Mouse (Mus musculus): ENCODE data around the gene Stx4a.
"Not testable (repeated sequence)": the region's sequence is repeated elsewhere in the genome, so short reads cannot be mapped to it uniquely, and the experiment has no call there.

The Stx4a gene

DNA sequence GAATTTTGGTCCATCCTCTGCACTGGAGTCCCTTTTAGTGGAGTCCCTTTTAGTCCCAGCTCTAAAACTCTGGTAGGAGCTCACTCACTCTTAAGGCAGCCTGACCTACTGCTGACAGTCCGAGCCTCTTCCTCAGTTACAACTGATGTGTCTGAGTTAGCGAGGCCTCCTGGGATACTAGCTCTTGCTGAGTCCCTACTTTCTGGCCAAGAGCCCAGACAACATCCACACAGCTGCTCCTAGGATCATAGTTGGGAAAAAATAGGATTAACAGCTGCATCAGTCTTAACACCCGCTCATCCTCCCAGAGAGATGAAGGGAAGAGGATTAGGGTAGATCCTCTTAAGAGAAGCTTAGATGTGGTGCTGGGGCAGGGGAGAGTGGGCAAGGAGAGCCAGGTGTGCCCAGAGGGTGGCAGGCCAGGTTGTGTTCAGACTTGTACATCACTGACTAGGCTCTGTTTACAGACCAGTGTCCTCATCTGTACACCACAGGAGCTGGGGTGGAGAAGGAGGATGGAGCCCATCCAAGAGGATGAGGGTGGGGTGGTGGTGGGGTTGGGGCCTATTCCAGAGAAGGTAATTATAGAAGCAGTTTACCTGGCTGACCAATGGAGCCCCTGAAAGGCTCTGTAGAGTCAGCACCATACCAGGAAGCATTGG, 45.2 kb downstream of the Stx4a start:
- DNase-seq (ENCODE audit: low read depth) = no peak

DNA sequence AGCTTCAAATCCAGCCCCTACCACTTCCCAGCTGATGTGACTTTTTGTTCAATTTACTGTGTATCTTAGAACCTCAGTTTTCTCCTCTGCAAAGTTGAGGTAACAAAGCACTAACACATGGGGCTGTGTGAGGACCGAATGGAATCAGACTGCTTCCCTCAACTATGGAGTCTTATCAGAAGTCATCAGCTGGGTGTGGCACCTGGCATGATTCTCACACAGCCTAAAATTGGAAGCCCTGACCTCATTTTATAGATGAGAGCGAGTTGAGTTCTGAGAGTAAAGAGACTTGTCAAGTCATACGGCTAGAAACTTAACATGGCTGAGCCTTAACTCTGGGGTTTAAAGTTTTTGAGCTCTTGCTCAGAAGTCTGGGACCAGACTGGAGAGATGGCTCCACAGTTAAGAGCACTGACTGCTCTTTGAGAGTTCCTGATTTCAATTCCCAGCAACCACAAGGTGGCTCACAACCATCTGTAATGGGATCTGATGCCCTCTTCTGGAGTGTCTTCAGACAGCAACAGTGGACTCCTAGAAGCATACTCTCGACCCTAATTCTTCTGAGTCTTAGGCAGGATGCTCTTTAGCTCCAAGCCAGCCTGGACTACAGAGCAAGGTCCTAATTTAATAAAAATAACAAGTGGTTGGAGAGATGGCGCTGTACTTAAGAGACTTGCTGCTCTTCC, 46.2 kb downstream of the Stx4a start:
- no peak for DNase-seq (ENCODE audit: low read depth)

DNA sequence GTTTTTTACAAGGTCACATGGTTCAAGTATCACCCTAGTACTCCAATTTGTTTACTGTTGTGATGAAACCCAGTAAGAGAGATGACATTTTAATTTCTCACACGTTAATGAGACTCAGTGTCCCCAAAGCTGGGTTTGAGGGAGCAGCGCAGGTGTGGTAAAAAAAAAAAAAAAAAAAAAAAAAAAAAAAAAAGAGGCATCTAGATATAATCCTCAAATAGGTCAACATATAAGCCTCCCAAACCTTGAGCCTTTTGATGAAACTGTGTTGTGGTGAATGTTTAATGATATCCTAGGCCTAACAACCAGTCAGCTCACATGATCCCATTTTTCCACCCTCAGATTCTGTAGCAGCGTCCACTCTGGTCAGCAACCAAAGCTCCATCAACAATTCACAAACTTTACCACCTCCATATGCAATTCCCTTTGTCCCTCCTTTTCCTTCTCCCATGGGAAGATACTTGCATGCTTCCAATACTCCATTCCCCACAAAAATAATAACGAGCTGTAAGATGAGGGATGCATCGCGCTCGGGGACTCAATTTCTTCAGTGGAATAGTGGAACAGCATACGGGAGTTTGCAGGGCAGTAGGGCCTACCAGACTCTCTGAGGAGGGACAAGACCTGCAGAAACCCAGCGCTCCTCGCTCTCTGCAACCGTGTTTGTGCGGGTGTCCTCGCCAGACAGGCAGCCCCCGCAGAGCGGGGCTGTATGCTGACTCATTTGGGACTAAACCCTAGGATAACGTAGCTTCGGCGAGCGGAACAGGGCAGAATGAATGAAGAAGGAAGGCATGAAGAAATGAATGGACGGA, 50.9 kb downstream of the Stx4a start:
- DNase-seq (ENCODE audit: low read depth) = no peak

DNA sequence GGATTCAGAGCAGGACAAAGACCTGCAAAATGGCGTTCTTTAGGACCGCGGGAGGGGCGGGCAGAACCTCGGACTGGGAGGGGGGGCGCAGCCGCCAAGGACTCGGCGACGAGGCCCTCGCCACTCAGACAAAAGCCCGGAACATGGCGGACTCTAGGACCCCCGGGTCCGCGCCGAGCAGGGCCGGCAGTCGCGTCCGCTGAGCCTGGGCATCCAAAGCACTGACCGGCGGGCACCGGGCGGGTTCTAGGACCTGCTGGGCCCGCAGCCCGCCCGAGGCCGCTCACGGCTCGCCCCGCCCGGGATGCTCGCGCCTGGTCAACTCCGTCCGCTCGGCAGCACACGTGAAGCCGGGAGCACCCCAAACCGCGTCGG, 51.5 kb downstream of the Stx4a start:
- peak; percentile 84 for DNase-seq (ENCODE audit: low read depth)

DNA sequence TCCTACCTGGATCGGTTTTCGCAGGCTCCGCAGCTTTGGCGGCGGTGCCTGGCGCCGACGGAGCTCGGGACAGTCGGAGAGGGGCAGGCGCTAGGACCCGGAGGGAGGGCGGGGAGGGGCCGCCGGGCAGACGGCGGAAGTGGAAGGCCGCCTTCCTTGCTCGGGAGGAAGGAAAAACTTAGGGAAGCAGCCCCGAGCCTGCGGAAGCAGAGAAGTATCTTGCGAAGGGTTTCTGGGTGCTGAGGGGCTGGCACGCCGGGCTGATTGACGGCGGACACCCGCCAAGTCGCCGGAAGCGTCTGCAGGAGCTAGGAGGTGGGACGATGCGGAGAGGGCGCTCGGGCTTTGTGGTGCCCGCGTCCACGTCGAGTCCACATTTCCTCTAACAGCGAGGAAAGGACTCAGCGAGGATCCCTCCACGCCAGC, 52.0 kb downstream of the Stx4a start, which contains the start of gene Zfp646:
TSS of gene Zfp646 (plus strand) at position 181 of the 426 bp plus-strand sequence.
- DNase-seq (ENCODE audit: low read depth) = peak; percentile 86

DNA sequence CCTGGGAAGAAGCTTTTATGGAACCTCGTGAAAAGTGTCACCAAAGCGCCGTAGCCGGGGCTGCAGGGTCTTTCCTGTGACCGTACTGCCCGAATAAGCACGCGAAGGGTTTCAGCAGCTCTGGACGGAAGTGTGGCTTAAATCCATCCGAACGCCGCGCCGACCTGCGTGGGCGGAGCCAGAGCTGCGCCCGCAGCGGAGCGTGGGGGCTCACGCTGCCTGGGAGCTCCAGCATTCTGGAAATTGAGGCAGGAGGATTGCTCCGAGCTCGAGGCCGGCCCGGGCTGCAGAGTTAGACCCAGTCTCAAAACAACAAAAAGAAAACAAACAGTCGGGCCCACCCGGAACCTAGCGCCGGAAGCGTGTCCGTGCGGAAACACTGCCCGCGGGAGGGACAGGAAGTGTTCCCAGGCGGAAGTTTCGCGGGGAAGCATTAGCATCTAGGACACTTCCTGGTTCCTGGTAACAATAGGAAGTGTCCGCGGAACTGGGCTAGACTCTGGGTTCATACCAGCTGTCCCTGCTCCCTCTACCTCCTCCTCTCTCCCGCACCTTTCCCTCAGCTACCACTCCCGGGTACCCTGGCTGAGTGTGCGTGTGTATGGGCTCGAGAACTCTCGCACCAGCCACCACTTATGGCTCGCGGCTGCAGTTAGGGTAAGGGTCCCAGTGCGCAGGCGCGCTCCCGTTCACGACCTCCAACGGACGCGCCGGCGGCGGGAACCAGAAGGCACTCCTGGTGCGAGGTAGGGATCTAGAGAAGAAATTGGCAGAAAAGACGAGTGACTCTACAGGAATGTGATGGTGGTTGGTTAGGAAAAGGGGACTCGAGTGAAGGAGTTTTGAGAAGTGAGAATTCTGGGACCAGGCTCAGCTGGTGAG, 52.6 kb downstream of the Stx4a start, which contains the start of gene Zfp668:
TSS of gene Zfp668 (minus strand) at position 362 of the 882 bp plus-strand sequence.
- peak; percentile 92 for DNase-seq (ENCODE audit: low read depth)

DNA sequence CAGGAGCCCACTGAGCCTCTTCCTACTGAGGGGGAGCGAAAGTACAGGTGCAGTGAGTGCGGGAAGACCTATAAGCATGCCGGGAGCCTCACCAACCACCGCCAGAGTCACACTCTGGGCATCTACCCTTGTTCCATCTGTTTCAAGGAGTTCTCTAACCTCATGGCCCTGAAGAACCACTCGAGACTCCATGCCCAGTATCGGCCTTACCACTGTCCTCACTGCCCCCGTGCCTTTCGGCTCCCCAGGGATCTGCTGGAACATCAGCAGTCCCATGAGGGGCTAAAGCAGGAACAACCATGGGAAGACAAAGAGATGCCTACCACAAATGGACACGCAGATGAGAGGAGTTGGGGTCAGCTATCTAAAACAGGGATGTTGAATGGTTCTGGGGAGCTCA, 55.2 kb downstream of the Stx4a start:
- DNase-seq (ENCODE audit: low read depth) = no peak

DNA sequence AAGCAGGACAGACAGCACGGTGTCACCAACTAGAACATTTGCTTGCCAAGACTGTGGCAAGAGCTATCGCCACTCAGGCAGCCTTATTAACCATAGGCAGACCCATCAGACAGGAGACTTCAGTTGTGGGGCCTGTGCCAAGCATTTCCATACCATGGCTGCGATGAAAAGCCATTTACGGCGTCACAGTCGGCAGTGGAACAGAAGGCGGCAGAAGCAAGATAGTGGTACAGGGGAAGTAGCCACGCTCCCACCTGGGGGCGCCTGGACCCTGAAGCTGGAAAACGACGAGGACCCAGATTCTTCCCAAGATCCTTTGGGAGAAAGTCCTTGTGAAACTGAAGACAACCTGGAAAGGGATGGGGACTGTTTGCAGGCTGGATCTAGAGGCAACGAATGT, 56.3 kb downstream of the Stx4a start:
- DNase-seq (ENCODE audit: low read depth) = no peak

DNA sequence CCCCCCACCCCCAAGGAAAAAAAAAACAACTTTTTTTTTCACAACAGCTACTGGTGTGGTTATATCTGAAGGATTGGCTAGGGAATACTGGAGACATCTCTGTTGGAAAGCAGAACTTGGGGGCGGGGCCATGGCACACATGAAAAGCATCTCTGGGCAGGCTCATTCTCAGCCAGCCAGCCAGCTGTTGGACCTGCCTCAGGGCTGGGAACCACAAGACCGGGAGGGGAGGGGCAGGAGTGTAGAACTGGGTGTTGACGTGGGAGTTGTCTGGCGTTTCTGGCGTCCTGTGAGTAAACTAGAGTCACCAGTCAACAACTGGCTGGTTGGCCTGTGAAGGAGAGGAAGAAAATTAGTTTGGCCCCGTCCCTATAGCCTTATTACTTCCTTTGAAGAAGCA, 61.9 kb downstream of the Stx4a start:
- DNase-seq (ENCODE audit: low read depth) = no peak

DNA sequence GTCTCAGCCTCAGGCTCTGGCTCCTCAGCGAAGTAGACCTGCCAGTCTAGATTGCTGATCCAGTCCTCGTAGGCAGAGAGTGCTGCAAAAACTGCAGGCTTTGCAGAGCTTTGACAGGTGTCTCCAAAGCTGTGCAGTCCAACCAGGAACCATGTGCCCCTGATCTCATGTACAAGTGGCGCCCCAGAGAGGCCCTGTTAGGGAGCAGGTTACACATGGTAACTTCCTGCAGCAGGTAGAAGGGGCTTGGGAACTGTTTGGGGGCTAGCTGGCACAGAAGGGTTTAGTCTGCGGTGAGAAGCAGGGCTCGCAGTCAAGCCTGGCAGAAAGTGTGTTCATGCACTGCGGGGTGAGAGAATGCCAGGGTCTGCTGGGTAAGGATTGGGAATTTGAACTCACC, 62.5 kb downstream of the Stx4a start:
- no peak for DNase-seq (ENCODE audit: low read depth)

DNA sequence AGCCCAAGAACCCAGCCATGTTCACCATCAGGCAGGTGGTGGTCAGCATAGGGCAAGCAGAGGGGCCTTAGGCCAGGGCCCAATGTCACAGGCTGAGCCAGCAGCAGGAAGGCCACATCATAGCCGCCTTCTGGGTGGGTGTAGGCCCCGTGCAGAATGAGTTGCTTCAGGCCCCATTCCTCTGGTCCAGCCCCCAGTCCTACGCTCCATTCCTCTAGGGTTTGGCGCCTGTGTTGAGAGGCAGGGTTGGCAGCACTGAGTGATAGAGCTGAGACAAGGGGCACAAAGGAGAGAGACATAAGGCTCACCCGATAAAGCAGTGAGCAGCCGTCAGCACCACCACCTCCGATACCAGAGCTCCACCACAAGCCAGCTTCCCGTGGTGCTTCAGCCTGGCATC, 63.1 kb downstream of the Stx4a start:
- no peak for DNase-seq (ENCODE audit: low read depth)

DNA sequence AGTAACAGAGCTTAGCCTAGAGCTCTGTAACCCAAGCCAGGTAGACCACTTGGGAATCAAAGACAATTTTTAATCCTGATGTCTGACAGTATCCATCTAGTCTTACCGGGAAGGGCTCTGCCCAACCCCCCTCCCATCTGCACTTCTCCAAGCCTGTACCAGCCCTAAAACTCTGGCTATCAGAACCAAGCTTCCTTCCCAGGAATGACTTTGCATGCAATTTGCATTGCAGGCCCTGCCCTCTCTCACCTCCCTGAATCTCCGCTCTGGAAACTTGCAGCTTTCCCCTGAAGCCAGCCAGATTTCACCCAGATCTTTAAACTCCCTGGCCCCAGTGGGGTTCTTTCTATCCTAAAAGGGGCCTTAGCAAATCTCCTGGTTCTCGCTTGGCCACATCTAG, 63.7 kb downstream of the Stx4a start:
- no peak for DNase-seq (ENCODE audit: low read depth)

DNA sequence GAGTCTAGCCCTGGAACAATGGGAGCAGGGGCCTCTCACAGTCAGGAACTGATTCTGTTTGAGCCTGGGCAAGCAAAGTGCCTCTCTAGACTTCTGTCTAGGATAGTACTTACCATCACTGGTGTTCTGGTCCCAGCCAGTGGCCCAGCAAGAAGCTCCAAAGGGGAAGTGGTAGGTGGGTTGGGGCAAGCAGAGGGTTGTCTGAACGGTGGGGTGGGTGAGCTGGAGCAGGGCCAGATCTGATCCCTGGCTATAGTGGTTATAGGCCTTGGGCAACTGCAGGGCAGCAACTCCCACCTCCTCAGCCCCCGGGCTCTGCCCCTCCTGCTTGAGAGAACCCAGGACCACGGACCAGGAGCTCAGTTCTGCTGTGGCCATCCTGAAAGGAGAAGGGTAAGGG, 64.7 kb downstream of the Stx4a start:
- no peak for DNase-seq (ENCODE audit: low read depth)

DNA sequence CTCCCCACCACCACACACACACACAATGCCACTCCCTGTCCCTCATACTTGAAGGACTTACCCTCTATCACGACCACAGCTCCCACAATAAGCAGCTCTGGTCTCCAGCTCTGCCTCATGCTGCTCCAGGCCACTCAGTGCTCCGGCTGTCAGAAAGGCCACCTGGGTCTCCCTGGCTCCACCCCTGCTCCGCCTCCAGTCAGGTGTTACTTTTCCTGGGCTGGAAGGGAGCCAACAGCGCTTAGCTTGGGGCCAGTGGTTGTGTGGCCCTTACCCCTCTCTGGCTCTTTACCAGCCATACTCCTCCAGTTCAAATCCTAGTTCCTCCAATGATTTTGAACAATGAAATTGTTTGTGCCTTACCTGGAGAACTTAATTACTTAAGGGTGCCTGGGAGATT, 66.7 kb downstream of the Stx4a start, which contains the start of gene Prss53:
TSS of gene Prss53 (minus strand) at position 173 of the 400 bp plus-strand sequence.
- no peak for DNase-seq (ENCODE audit: low read depth)

DNA sequence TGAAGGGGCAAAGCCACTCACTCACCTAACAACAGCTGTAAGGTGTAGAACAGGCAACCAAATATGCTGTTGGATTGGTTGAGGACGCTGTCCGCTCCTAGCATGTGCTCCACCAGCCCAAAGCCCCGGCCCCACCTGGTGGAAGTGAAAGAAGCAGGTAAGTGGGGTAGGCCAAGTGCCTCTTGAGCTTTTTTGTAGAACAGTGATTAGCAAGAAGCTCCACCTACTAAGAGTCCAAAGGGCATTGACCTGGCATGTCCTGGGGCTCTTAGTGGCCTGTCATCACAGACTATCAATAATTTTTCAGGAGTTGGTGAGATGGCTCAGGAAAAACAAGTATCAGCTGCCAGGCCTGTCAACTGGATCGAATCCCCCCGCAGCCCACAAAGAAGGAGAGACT, 70.4 kb downstream of the Stx4a start:
- DNase-seq (ENCODE audit: low read depth) = no peak

DNA sequence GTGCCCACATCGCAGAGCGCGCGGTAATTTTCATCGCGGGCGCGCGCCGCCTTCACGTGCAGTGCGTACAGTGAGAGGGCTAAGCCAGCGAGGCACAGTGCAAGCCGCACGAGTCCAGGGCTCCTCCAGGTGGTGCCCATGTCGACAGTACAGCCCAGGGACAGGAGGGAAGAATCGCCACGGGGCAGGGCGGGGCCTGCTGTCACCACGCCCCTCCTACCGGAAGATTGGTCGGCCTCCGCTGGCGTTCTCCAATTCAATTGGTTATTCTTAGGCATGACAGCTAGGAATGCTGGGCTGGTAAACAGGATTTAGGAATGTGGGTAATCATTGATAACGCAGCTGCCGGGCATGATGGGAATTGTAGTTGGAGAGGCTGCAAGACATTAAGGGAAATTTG, 71.3 kb downstream of the Stx4a start, which contains the start of the genes Gm21974 and Vkorc1:
TSS of gene Gm21974 (minus strand) at position 13 of the 400 bp plus-strand sequence.
TSS of gene Vkorc1 (minus strand) at position 176 of the 400 bp plus-strand sequence.
- peak; percentile 91 for DNase-seq (ENCODE audit: low read depth)

DNA sequence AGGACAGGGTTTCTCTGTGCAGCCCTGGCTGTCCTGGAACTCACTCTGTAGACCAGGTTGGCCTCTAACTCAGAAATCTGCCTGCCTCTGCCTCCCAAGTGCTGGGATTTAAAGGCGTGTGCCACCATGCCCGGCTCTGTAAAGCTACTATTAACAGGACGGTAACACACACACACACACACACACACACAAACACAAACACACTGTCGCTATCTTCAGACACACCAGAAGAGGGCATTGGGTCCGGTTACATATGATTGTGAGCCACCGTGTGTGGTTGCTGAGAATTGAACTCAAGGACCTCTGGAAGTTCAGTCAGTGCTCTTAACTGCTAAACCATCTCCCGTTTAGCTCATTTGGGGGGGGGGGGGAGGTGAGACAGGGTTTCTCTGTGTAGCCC, 71.8 kb downstream of the Stx4a start:
- DNase-seq (ENCODE audit: low read depth) = not testable (repeated sequence)

DNA sequence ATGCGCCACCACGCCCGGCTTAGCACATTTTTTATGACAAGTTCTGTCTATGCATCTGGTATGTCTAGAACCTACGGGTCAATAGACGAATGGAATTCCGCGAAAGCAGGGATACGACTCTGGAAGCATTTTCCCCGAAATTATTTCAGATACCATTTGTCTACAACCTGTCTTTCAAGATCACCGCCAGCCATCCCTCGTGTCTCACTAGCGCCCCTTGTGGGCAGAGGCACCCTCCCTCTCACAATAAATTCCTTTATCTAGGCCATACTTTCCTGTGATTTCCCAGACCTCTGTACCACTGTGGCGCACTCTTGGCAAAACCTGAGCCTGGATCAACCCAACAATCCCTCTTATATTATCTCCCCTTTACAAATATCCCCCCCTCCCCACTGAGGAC, 72.3 kb downstream of the Stx4a start:
- DNase-seq (ENCODE audit: low read depth) = peak; percentile 81

DNA sequence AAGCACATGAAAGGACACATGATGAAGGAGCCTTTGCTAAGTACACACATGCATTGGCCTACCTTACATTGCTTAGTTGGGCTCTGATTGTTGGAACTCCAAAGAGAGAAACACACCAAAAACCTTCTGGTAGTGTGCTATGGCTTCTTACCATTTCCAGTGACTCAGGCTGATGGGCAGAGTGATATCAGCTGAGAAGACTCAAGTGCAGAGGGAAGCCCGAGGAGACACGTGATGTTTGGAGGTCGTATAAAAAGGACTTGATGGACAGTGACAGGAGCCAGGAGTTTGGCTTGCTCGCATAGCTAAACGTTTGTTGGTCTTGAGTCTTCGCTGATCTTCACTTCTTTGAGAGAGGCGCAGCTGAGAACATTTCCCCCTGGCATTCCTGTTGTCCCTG, 73.4 kb downstream of the Stx4a start:
- no peak for DNase-seq (ENCODE audit: low read depth)

DNA sequence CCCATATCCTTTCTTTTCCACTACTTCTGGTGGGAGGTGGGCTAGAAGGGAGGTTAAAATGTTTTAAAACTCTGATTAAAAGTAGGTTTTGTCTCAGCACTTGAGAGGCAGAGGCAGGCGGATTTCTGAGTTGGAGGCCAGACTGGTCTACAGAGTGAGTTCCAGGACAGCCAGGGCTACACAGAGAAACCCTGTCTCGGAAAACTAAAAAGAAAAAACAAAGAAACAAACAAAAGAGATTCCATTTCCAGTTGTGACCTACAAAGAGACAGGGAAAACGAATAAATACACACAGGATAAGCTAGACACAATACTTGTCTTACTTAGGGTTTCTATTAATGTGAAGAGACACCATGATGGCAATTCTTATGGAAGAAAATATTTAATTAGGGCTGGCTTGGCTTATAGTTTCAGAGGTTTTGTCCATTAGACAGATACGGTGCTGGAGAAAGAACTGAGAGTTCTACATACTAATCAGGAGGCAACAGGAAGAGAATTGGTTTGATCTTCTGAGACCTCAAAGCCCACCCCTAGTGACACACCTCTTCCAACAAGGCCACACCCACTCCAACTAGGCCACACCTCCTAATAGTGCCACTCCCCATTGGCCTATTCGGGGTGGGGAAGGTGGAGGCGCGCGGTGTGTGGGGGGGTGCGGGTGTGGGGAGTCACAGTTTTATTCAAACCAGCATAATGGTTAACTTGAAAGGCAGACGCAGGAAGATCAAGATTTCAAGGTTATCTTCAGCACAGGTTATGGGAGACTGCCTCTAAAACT, 74.3 kb downstream of the Stx4a start:
- DNase-seq (ENCODE audit: low read depth) = peak; percentile 68

Data from naive thymus-derived CD4-positive, alpha-beta T cell, adult 2 months (primary cell).